In the genomic region with DNA sequence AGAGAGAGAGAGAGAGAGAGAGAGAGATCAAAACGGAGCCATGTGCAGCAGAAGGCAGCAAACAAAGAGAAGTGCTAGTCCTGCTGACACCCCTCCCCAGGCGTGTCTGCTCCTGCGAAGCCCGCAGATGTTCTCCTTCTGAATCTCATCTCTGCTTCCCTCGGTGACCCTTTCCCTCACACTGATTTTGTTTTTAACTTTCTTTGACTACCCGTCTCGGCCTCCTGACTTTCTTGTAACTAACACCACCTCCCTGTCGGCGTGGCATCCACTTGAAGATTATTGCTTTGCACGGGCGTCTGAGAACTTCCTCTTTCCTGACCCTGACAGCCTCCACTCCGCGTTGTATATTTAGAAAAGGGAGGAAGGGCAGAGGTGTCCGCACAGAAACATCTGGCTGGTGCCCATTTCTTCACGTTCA, we compare ENCODE assay signal across 9 mouse cellular contexts.
DNase-seq lines count a peak whose midpoint lies in the region; ATAC-seq and TF ChIP-seq lines count a peak whose summit lies in the region.
"Had no signal": no experiment of that assay in that cellular context is flagged by ENCODE, and none has a peak within 500 bp of the region (broad histone marks: within the 10 kb centered on the region; RNA-seq: fewer than 3 reads in every experiment).

No protein-coding gene starts in this region.

- H3K36me3 ChIP-seq in spleen, adult 2 months (ENCODE audit: control insufficient read depth, insufficient read depth, low read length): no peaks in the 10 kb centered on the region
- H3K36me3 ChIP-seq in heart, embryonic 13.5 days: no peaks in the 10 kb centered on the region
- no peaks in the 10 kb centered on the region for H3K36me3 ChIP-seq in limb, embryonic 14.5 days (ENCODE audit: control insufficient read depth, insufficient read depth, low read length)
- H3K36me3 ChIP-seq in neural tube, embryonic 13.5 days: no peaks in the 10 kb centered on the region
- H3K36me3 ChIP-seq: G1E had no signal

- ATAC-seq in heart, embryonic 13.5 days (ENCODE audit: extremely low read depth, insufficient number of reproducible peaks, low FRiP score, low TSS enrichment): no peak
- ATAC-seq in limb, embryonic 14.5 days (ENCODE audit: low FRiP score, low read depth): no peak
- no peak for ATAC-seq in neural tube, embryonic 13.5 days (ENCODE audit: low read depth)
- ATAC-seq in CD4-positive, CD25-positive, alpha-beta regulatory T cell, adult 4 months: no peak

- no peaks in the 10 kb centered on the region for H3K27me3 ChIP-seq in spleen, adult 2 months (ENCODE audit: control insufficient read depth, insufficient read depth, low read length)
- 0 out of 2 replicates have a peak, but pooled peaks cover 3% of the 10 kb centered on the region for H3K27me3 ChIP-seq in heart, embryonic 13.5 days (replicated peaks)
- no peaks in the 10 kb centered on the region for H3K27me3 ChIP-seq in limb, embryonic 14.5 days (ENCODE audit: control insufficient read depth, insufficient read depth, low read length)
- no peaks in the 10 kb centered on the region for H3K27me3 ChIP-seq in neural tube, embryonic 13.5 days

- TF ChIP-seq POLR2A in spleen, adult 2 months (IDR thresholded peaks at IDR 0.05; ENCODE audit: low read depth, low read length): no peak
- no peak for TF ChIP-seq POLR2A in limb, embryonic 14.5 days (IDR thresholded peaks at IDR 0.05; ENCODE audit: borderline replicate concordance, extremely low read depth, insufficient read depth, insufficient read length)

- peak overlapping the region; percentile 65 for H3K4me2 ChIP-seq in heart, embryonic 13.5 days
- H3K4me2 ChIP-seq in limb, embryonic 14.5 days (replicated peaks; ENCODE audit: low read depth, low read length, severe bottlenecking): peak overlapping the region; percentile 31
- H3K4me2 ChIP-seq in neural tube, embryonic 13.5 days: 0 out of 2 replicates have a peak overlapping the region, but pooled peaks have one; percentile 9

- H3K9ac ChIP-seq in heart, embryonic 13.5 days: peak overlapping the region; percentile 54; the same call in 1 of the 2 replicates
- 0 out of 2 replicates have a peak overlapping the region, but pooled peaks have one; percentile 12 for H3K9ac ChIP-seq in limb, embryonic 14.5 days (ENCODE audit: low read depth, low read length, severe bottlenecking)
- H3K9ac ChIP-seq in neural tube, embryonic 13.5 days: no peak overlapping the region

- H3K4me1 ChIP-seq in spleen, adult 2 months (ENCODE audit: control insufficient read depth, insufficient read depth, insufficient read length): no peaks in the 10 kb centered on the region
- H3K4me1 ChIP-seq in heart, embryonic 13.5 days: peaks cover 13% of the 10 kb centered on the region
- H3K4me1 ChIP-seq in limb, embryonic 14.5 days (ENCODE audit: control insufficient read depth, insufficient read depth, low read length): peaks cover 15% of the 10 kb centered on the region
- H3K4me1 ChIP-seq in neural tube, embryonic 13.5 days (replicated peaks): no peaks in the 10 kb centered on the region

- H3K27ac ChIP-seq in spleen, adult 2 months (ENCODE audit: insufficient read depth, low read length): no peak overlapping the region
- H3K27ac ChIP-seq in heart, embryonic 13.5 days (replicated peaks): no peak overlapping the region
- no peak overlapping the region for H3K27ac ChIP-seq in limb, embryonic 14.5 days (replicated peaks; ENCODE audit: low read depth, low read length)
- H3K27ac ChIP-seq in neural tube, embryonic 13.5 days (replicated peaks): no peak overlapping the region

- no peaks in the 10 kb centered on the region for H3K9me3 ChIP-seq in heart, embryonic 13.5 days
- no peaks in the 10 kb centered on the region for H3K9me3 ChIP-seq in limb, embryonic 14.5 days (ENCODE audit: control insufficient read depth, low read length)
- H3K9me3 ChIP-seq in neural tube, embryonic 13.5 days: no peaks in the 10 kb centered on the region

- 3% methylated on average over 15 of the region's 15 CpGs for WGBS in spleen, adult 2 months
- WGBS in heart, embryonic 13.5 days: 10% methylated on average over 14 of the region's 15 CpGs
- WGBS in limb, embryonic 14.5 days: 8% methylated on average over 15 of the region's 15 CpGs
- WGBS in neural tube, embryonic 13.5 days: 75% methylated on average over 15 of the region's 15 CpGs

- no peak for TF ChIP-seq CTCF in spleen, adult 2 months (IDR thresholded peaks at IDR 0.05; ENCODE audit: extremely low read depth, insufficient read depth, insufficient read length, insufficient replicate concordance)

- peak overlapping the region; percentile 42; the same call in 1 of the 2 replicates for H3K4me3 ChIP-seq in spleen, adult 2 months (ENCODE audit: extremely low read depth, insufficient read depth, insufficient read length)
- peak overlapping the region; percentile 34 for H3K4me3 ChIP-seq in heart, embryonic 13.5 days
- H3K4me3 ChIP-seq in limb, embryonic 14.5 days (replicated peaks; ENCODE audit: low read length): no peak overlapping the region
- no peak overlapping the region for H3K4me3 ChIP-seq in neural tube, embryonic 13.5 days

- no peak for DNase-seq in spleen, adult 2 months (ENCODE audit: low read depth in 1 of 2, low spot score in 2 of 2)
- DNase-seq in spleen, postnatal 14 days (ENCODE audit: low spot score in 2 of 2): no peak
- DNase-seq in limb, embryonic 14.5 days (ENCODE audit: low spot score): peak; percentile 33
- no peak for DNase-seq in c-Kit-positive CD71-positive TER-119-positive erythroid progenitor cells, embryonic 14.5 days (ENCODE audit: low spot score)
- DNase-seq in layer of hippocampus, adult 18-20 months (ENCODE audit: low spot score in 2 of 2): no peak

Comparison
In these comparisons a context has a peak if more than half of its experiments do, and no peak if none do; other contexts are left out.
1. H3K4me3 ChIP-seq: peak in spleen, adult 2 months (single experiment) and heart, embryonic 13.5 days (single experiment); none in limb, embryonic 14.5 days (single experiment) and neural tube, embryonic 13.5 days (single experiment).
2. H3K4me2 ChIP-seq: peak in every context shown above with its lines; median percentile 65 in heart, embryonic 13.5 days; 31 in limb, embryonic 14.5 days; 9 in neural tube, embryonic 13.5 days.